Mouse (Mus musculus): Measurements from ENCODE around the gene Pnn. TPM values are rescaled to one million over a fixed set of nuclear protein-coding genes. Genes with fewer than 3 reads are reported as not detected.

Gene Pnn
- 94.1 TPM for polyA plus RNA-seq (2017; shearing (Covaris generic))

GRCm38 (mm10) chr12:59066448-59067077, at the start of gene Pnn:
Gene Pnn, plus strand, starts transcription at chr12:59066884.

GRCm38 (mm10) chr12:59060993-59061595, 5.6 kb upstream of the Pnn start, which contains the start of gene Trappc6b:
Gene Trappc6b, minus strand, starts transcription at chr12:59061472.

GRCm38 (mm10) chr12:59095104-59096025, 28.7 kb downstream of the Pnn start, which contains the start of gene Mia2:
Gene Mia2, plus strand, starts transcription at chr12:59095799.

Other genes with a start within 250 kb of the Pnn start
- gene Sec23a, start 54.9 kb upstream of the Pnn start, polyA plus RNA-seq (2017; shearing (Covaris generic)): 25.8 TPM
- gene Gemin2, start 53.5 kb upstream of the Pnn start, polyA plus RNA-seq (2017; shearing (Covaris generic)): 21.1 TPM
- gene Trappc6b, start 5.4 kb upstream of the Pnn start, polyA plus RNA-seq (2017; shearing (Covaris generic)): 105 TPM
- 140 TPM for gene Mia2, start 28.9 kb downstream of the Pnn start, polyA plus RNA-seq (2017; shearing (Covaris generic))
- gene Fbxo33, start 152.8 kb downstream of the Pnn start, polyA plus RNA-seq (2017; shearing (Covaris generic)): 101 TPM